Mouse (Mus musculus) lung, adult 2 months (tissue): Measurements from ENCODE around the gene Tcp1. TPM values are rescaled to one million over a fixed set of nuclear protein-coding genes. Genes with fewer than 3 reads are reported as not detected.
"Not testable (repeated sequence)": the region's sequence is repeated elsewhere in the genome, so short reads cannot be mapped to it uniquely, and the experiment has no call there.

Experiments used
- DNase-seq: peaks from one replicate; pipeline ENCODE4 v3.0.0; 2022
- H3K4me1 ChIP-seq: fragments of 200-500 bp; 2 replicates; pipeline ENCODE4 v1.6.1; 2011; ENCODE audit warnings: low read length; ENCODE audit not compliant: control insufficient read depth, insufficient read depth
- H3K4me3 ChIP-seq: fragments of 200-500 bp; replicated peaks from 2 replicates; pipeline ENCODE3; 2011; ENCODE audit warnings: low read depth, mild to moderate bottlenecking, control low read depth, low read length; ENCODE audit errors: extremely low read depth
- CTCF ChIP-seq: fragments of 200-500 bp; IDR thresholded peaks from 2 replicates; pipeline ENCODE4 v1.5.1; 2011; ENCODE audit warnings: mild to moderate bottlenecking, low read length, control low read depth; ENCODE audit not compliant: insufficient read depth
- POLR2A ChIP-seq: fragments of 200-500 bp; IDR thresholded peaks from 2 replicates; pipeline ENCODE4 v1.6.1; 2011; ENCODE audit warnings: low read depth, mild to moderate bottlenecking, control low read depth, low read length, borderline replicate concordance; ENCODE audit errors: extremely low read depth
- WGBS: fragments of 180-500 bp; shearing (Covaris S2); methylation state at CpG from one replicate; pipeline ENCODE4 v1.1.7; 2018; 5-methylcytosine and 5-hydroxymethylcytosine counted together
- polyA plus RNA-seq: library from polyadenylated mRNA; depleted of rRNA; stranded (reverse); fragments of >200 nt; gene quantifications from 2 replicates; pipeline ENCODE4 v1.2.3, GENCODE M21; 2012

Gene Tcp1
- polyA plus RNA-seq, 1 experiment = 47.7 TPM

DNA sequence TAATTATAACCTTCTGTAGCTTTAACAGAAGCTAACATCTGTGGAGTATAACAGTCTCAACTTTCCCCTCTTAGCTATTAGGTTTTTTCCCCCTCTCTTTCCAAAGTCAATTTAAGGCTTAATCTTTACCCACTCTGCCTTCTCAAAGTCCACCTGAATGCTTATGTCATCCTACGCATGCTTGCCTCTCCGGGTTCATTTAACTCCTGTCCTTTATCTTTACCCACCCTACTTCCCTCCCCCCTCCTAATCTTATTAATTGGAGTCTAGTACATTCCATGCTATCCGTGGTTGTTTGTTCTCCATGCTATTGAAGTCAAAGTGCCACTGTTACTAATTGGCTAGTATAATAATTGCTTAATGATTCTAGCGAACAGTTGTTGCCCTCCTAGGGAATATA, 20.2 kb downstream of the Tcp1 start:
- TF ChIP-seq POLR2A = no peak
- TF ChIP-seq CTCF = no peak
- WGBS = 64% methylated on average over 4 of the region's 4 CpGs
- no peak for DNase-seq
- Histone ChIP-seq H3K4me1 (no peaks in the 10 kb centered on the region; the same call in 1 of the 2 replicates), H3K4me3 (no peak overlapping the region)

- Histone ChIP-seq H3K4me1 (no peaks in the 10 kb centered on the region; the same call in 1 of the 2 replicates), H3K4me3 (no peak overlapping the region)
- TF ChIP-seq POLR2A = no peak
- TF ChIP-seq CTCF = no peak
- WGBS = 67% methylated on average over 2 of the region's 2 CpGs
- DNase-seq = no peak
Measured at GRCm38 (mm10) chr17:12937412-12937970, 22.0 kb downstream of the Tcp1 start.

- no peak for TF ChIP-seq CTCF
- TF ChIP-seq POLR2A = no peak
- 46% methylated on average over 2 of the region's 2 CpGs for WGBS
- H3K4me3 ChIP-seq = no peak overlapping the region
- H3K4me1 ChIP-seq = no peaks in the 10 kb centered on the region; the same call in 1 of the 2 replicates
- no peak for DNase-seq
Measured at GRCm38 (mm10) chr17:12938077-12938476, 22.6 kb downstream of the Tcp1 start.

- H3K4me1 ChIP-seq, DNase-seq, H3K4me3 ChIP-seq: not testable (repeated sequence)
- 42% methylated on average over 2 of the region's 12 CpGs for WGBS
Measured at GRCm38 (mm10) chr17:12939377-12940148, 24.1 kb downstream of the Tcp1 start.

DNA sequence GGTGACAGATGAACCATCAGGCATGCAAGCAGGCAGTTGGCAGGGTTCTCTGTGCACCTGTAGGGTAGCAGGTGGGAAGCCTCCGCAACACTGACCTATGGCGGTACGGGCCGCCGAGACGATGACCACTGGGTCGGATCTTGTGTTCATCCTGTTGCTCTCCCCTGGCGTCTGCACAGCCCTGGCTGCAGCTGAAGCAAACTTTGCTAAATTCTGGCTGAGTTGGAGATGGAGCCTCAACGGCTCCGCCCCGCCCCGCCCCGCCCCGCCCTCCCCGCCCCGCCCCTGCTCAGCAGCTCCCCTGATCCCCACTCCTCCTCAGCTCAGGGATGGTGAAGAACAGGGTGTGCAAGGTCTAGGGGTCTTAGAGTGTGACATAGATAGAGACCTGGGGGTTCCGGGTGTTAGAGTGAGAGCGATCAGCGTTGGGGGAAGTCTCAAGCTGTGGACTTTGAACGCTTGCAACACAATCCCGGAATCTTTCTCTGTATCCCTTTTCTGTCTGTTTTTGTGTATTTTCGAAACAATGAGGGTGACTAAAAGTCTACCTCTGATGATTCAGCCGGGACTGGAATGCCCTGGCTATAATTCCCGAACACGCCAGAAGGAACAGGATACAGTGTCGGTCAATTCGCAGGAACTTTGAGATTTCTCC, 24.8 kb downstream of the Tcp1 start, which contains the start of gene Acat3:
Gene Acat3 (minus strand): TSS at position 450 of the 655 bp plus-strand sequence.
- Histone ChIP-seq H3K4me3 (peak within 1 kb of the TSS; percentile 3), H3K4me1 (no peaks in the 10 kb centered on the region; the same call in 1 of the 2 replicates)
- TF ChIP-seq CTCF = no peak
- no peak for TF ChIP-seq POLR2A
- DNase-seq = no peak
- 8% methylated on average over 27 of the region's 27 CpGs for WGBS

DNA sequence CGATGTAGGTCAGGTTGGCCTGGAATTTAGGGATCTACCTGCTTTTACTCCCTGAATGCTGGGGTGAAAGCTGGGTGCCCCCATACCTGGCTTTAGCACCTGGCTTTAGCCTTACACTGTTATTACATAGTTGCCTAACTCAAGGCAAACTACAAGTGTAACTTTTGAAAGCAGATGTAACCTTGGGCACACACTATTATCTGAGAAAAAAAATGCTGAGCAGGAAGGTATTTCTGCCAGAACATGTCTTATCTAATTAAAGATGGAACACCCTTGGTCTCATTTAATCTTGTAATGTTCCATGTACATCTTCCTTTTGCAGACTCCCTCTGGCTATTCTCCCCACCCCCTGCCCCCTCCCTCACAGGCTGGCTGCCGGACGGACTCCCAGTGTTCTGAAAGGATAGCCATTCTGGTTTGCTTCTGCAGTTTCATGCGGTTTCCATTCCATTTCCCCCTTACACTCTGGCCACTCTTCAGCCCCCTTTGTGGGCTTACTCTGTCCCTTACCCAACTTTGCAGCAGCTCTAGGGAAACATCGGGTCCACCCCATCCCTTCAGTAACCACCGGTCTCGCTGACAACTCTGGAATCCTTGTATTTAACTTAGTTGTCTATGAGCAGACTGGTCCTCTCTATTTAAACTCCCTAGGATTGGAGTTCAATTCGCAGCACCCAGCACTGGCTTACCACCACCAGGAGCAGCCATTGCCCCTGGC, 26.2 kb downstream of the Tcp1 start:
- Histone ChIP-seq H3K4me1 (no peaks in the 10 kb centered on the region; the same call in 1 of the 2 replicates), H3K4me3 (no peak overlapping the region)
- no peak for TF ChIP-seq CTCF
- no peak for TF ChIP-seq POLR2A
- WGBS = 77% methylated on average over 8 of the region's 8 CpGs
- DNase-seq = no peak

DNA sequence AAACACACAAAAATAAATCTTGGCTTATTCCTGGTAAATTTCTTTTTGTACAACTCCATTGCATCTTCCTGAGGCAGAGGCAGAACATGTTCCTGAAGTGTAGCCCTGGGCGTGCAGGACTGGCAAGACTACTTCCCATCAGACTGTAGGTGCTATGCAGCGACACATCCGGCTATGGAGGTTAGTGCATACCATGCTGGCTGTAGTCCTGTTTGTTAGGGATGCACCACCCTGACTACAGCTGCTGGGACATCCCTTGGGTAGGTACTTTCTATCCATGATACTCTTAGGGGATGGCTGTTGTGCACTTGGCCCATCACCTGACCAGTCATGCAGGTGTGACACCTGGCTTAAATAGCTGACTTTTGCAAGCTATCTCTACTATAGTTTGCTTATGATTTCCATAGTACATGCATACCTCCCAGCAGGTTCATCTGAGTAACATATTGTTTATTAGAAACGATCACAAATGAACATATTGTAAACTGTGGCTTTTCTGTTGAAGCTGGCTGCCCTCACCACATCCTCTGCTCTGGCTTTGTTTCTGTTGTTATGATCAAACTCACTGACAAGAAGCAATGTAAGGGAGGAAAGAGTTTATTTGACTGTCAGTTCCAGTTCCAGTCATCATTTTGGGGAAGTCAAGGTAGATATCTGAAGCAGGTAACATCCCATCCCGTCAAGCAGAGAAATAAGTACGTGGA, 27.1 kb downstream of the Tcp1 start:
- Histone ChIP-seq H3K4me3 (no peak overlapping the region), H3K4me1 (no peaks in the 10 kb centered on the region; the same call in 1 of the 2 replicates)
- no peak for DNase-seq
- 87% methylated on average over 6 of the region's 6 CpGs for WGBS
- TF ChIP-seq CTCF (no peak), POLR2A (no peak)

- WGBS = 89% methylated on average over 5 of the region's 5 CpGs
- TF ChIP-seq CTCF = no peak
- TF ChIP-seq POLR2A = no peak
- no peak overlapping the region for H3K4me3 ChIP-seq
- no peaks in the 10 kb centered on the region for H3K4me1 ChIP-seq
- DNase-seq = no peak
Measured at GRCm38 (mm10) chr17:12949669-12950068, 34.2 kb downstream of the Tcp1 start.

DNA sequence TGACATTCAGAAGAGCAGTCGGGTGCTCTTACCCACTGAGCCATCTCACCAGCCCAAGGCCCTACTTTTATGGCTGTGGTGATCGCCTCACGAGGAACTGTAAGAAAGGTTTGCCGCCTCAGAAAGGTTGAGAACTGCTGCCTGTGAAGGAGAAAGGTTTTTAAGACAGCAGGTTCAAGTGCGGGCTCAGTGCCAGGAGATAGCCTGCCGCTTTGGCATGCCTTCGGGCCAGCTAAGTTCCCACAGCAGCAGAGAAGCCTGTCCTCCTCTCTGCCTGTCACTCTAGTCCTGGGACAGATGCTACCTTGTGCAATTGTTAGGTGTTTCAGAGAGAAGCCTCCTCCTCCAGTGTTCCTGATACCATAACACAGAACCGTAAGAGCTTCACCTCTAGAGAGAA, 41.2 kb downstream of the Tcp1 start:
- WGBS = 87% methylated on average over 8 of the region's 8 CpGs
- no peak for DNase-seq
- TF ChIP-seq CTCF (no peak), POLR2A (no peak)
- no peak overlapping the region for H3K4me3 ChIP-seq
- no peaks in the 10 kb centered on the region for H3K4me1 ChIP-seq

DNA sequence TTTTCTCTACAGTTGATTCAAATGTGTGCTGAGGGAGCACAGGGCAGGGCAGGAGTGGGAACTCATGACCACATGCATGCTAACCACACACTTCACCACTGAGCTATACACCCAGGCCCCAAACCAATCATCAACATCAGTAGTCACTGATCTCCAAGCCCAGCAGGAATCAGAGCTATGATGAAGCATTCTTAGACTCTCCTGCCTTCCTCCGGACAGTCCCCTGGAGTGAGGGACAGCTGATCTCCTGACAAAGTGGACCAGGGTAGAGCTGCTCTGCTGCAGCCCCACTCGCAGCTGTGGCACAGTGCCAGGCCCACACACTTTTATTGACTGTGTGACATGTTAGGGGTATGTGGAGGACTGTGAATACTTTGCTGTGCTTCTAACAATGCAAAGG, 43.9 kb downstream of the Tcp1 start:
- 15% methylated on average over 2 of the region's 2 CpGs for WGBS
- H3K4me3 ChIP-seq, DNase-seq, H3K4me1 ChIP-seq: not testable (repeated sequence)
